Mouse (Mus musculus) spleen, postnatal 10 days (tissue): Measurements from ENCODE around the gene Dnaaf5.

Experiments
- DNase-seq, 2 experiments: peaks; one replicate each; pipeline ENCODE4 v3.0.0; 2021 to 2022; ENCODE audit warnings: low spot score in 2 of 2

Dnaaf5 gene

DNA sequence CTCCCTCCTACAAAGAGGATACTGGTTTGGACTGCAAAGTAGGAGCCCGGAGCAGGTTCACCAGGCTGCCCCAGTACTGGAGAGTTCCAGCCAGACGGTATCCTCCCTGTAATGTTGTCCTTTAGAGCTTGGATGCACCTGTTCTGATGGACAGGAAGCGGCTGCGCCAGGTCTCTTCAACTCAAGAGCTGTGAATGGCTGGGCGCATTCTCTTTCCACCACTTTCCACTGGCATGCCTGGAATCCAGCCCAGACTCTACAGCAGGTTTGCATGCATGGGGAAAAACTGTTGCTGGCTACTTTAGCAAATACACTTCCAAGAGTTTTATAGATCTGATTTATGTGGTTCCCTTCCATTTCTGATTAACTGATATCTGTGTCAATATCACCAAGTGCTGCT, 8.7 kb upstream of the Dnaaf5 start:
- no peak for DNase-seq

DNA sequence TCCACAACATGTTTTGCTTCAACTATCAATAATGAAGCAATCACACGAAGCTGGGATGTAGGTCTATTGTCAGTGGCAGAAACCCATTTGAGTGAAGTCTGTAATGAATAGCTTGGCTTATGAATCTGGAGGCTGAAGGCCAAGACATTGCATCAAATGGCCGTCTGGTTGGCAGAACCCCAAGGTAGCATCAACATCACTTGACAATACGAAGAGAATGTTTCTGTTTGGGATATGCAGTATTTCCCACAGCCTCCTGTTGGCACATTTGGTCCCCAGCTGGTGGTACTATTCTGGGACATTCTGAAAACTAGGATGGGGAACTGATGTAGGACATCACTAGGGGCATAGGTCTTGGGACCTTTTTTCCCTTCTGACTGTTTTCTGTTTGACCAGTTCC, 6.1 kb upstream of the Dnaaf5 start:
- no peak for DNase-seq

GRCm38 (mm10) chr5:139145726-139146125, 4.3 kb upstream of the Dnaaf5 start:
- no peak for DNase-seq

- DNase-seq: no peak
Observed at GRCm38 (mm10) chr5:139146476-139147075, 3.4 kb upstream of the Dnaaf5 start.

DNA sequence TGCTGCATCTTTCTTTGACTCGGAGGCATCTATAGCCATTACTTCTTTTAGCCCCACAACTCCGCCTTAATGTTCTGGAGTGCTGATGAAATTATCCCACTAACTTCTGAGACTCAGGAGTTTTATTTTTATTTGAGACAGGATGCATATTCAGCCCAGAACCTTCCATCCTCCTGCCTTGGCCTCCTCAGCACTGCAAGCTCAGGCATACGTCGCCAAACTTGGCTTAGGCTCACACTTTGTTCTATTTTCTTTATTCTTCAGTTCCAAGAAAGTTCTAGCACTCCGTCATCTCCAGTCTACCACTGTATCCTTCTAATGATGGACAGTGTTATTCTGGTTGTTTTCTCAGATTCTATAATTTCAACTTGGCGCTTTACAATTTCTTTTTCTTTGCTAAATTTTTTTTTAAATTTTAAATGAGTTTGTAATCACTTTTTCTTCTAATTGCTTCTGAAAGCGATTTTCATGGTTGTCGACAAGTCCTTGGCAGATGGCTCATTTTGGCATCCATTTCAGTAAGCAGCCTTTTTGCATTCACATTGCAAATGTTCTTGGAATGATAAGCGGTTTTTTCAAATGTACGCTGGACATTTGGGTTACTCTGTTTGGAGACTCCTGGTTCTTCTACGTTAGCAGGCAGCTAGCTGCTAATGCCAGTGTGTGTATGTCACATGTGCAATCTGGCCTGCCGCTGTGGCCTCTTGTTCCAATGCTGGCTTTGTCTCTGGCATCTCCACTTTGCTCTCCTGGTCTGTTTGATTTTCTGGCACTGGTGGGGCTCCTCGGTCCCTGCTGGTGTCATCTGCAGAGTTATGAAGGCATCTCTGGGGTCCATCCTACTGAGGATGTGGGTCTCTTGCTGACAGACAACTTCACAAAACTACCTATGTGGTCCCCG, 2.6 kb upstream of the Dnaaf5 start:
- DNase-seq: no peak

DNA sequence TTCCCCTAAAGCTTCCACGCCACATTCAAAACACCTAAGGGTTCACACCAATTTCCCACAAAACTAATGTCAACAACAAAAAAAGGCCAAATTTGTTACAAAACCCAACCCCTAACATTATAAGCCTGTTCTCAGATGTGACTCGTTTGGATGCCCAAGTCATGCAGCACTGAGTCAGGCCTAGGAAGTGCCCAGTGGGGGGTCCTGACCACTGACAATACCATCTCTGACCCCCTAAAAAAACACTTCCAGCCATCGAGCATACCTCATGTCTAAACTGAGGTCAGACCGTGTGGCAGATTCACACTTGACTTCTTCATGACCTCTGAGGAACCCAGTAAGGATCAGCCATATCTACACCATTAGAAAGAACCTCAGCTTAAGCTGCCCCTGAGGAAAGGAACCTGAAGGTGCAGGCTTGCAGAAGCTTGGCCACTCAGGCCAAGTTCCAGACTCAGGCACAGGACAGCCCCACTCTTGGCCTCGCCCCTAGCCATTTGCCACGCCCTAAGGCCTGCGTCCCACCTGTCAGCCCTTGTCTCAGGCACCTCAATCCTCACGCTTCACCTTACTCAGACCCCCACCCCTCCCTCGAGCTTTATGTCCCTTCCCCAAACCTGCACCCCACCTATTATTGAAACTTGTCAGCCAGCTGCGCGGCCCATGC, 884 bp upstream of the Dnaaf5 start:
- no peak for DNase-seq

DNA sequence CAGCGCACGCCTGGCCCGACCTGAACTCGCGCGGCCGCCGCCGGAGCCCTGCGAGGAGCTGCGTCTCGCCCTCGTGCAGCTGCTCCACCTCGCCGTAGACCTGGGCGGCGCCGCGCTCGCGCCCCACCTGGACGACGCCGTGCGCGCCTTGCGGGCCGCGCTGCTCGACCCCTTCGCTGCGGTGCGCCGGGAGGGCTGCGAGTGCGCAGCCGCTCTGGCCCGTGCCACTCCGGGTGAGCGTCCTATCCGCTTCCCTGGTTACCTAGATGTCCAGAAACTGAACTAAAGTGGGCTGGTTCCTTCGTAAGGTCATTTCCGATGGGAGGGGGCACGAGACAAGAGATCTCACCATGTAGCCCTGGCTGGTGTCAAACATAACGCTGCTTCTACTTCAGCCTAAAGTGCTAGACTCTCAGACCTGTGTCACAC, 594 bp downstream of the Dnaaf5 start:
- peak; percentile 28 to 61 for DNase-seq

DNA sequence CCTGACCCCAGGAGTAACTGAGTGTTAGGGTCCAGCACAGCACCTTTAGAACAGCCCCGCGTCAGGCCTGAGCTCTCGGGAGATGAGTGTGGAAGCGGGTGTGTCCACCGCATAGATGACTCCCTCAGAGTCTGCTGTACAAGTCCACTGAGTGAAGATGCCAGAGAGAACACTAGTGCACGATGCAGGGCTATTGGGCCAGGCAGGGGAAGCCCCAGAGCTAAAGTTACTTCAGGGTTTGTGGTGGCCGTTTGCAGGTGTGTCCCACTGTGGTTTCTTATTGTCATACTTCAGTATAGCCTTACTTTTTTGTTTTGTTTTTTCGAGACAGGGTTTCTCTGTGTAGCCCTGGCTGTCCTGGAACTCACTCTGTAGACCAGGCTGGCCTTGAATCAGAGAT, 10.9 kb downstream of the Dnaaf5 start:
- no peak for DNase-seq

DNA sequence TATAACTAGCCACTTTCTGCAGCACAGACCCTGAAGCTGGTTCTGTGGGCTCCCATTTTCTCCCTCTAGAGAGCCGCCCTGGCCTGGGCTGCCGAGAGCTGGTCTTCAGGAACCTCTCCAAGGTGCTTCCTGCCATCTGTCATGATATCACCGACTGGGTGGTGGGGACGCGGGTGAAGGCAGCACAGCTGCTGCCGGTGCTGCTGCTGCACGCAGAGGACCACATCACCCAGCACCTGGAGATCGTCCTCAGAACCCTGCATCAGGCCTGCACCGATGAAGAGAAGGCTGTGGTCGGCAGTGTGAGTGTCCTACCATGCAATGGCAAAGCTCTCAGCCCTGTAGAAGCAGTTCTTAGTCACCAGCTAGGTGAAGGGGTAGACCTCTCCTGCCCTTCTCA, 11.6 kb downstream of the Dnaaf5 start:
- DNase-seq: peak in 1 of 2 experiments; percentile 38

DNA sequence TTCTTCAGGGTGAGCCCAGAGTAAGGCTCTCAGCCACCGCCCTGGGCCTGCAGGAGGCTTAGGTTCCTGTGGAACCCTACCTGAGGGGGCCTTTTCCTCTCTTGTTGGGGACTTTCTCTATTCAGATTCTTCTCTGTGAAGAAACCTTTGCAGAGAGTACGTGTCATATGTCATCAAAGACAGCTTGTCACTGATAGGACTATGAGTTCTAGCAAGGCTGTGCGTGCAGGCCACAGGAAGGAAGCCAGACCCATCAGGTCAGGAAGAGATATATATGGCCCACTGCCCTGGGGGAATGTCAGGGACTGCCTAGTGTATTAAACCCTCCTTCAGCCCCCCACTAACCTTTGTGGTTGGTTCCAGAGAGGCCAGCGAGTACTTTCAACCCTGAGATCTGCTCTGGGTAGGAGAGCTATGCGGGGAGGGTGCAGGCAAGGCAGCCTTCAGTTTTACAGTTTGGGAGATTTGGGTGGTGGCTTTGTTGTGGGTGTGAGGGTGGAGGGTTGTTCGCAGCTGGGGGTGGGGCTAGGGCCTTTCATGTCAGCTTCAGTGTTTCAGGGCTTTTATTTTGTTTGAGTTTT, 16.8 kb downstream of the Dnaaf5 start:
- DNase-seq: peak in 1 of 2 experiments; percentile 50

DNA sequence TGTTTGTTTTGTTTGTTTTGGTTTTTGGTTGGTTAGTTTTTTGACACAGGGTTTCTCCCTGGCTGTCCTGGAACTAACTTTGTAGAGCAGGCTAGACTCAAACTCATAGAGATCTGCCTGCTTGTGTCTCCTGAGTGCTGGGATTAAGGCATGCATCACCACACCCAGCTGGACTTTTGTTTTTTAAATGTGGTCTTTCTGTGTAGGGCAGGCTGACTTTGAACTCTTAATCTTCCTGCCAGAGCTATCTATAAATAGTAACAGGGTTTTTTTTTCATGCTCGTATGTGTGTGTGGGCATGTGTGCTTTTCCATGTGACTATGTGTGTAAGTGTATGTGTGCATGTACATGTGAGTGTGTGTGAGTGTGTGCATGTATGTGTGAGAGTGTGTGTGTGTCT, 17.5 kb downstream of the Dnaaf5 start:
- no peak for DNase-seq

GRCm38 (mm10) chr5:139171929-139172328, 21.9 kb downstream of the Dnaaf5 start:
- no peak for DNase-seq

DNA sequence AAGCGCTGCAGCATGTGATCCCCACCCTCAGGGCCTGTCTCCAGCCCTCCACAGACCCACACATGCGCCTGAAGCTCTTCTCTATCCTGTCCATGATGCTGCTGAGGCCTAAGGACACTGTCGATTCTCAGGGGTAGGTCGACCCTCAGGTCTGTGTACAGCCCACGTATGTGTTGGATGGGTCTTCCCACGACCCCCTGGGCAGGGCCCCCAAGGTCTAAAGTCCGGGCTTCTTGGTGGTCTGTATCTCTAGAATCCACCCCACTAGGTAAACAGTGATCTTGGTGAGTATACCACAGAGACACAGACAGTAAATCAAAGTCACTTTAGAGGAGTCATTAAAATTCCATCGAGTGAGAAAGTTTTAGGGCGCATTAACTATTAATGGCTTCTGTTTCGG, 24.1 kb downstream of the Dnaaf5 start:
- no peak for DNase-seq

- no peak for DNase-seq
Observed at GRCm38 (mm10) chr5:139174556-139175547, 24.8 kb downstream of the Dnaaf5 start.

GRCm38 (mm10) chr5:139178895-139179631, 29.0 kb downstream of the Dnaaf5 start:
- peak; percentile 69 to 90 for DNase-seq

DNA sequence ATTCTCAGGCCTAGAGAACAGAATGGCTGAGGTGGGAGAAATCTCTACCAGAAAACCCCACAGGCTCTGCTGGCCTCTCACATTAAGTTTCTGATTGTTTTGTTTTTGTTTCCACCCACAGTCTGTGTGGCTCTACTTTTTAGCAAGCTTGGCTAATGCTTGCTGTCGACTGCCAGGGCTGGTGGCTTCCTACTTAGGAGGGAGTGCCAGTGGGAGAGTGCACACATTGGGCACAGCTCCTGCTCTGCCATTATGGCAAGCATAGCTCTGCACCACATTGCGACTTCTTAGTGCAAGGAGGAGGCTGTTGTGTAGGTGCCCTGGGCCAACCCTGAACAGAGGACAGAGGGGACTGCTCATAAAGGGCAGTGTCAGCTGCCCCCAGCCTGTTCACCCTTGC, 33.1 kb downstream of the Dnaaf5 start:
- DNase-seq: no peak

GRCm38 (mm10) chr5:139183601-139184000, 33.6 kb downstream of the Dnaaf5 start:
- no peak for DNase-seq

DNA sequence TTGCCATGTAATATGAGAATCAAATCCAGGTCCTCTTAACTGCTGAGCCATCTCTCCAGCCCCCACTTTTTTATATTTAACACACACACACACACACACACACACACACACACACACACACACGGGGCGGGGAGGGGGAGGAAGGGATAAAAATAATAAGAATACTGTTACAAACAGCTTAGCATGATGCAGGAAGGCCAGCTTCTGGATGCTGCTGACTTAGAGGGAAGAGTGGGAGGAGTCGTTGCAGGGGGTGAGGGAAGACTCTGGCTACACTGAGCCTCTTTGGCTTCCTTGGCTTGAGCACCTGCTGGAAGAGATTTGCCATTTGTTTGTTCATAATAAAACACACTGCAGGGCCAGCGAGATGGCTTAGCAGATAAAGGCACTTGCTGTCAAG, 34.9 kb downstream of the Dnaaf5 start:
- DNase-seq: no peak

- DNase-seq: no peak
Observed at GRCm38 (mm10) chr5:139189726-139190125, 39.7 kb downstream of the Dnaaf5 start.

- DNase-seq: no peak
Observed at GRCm38 (mm10) chr5:139190958-139191357, 40.9 kb downstream of the Dnaaf5 start.
